Mouse (Mus musculus) heart, adult 2 months (tissue): ENCODE measurements around the gene Ttc12. TPM values are rescaled to one million over a fixed set of nuclear protein-coding genes. Genes with fewer than 3 reads are reported as not detected.

Experiments used
- DNase-seq, 2 experiments: peaks; one replicate each; pipeline ENCODE4 v3.0.0; 2021
- H3K27ac ChIP-seq: fragments of 200-600 bp; 2 replicates; pipeline ENCODE4 v1.8.1; 2022
- H3K27me3 ChIP-seq: fragments of 200-500 bp; 2 replicates; pipeline ENCODE4 v1.6.1; 2012; ENCODE audit warnings: mild to moderate bottlenecking, low read length, inconsistent platforms, mixed read lengths; ENCODE audit not compliant: control insufficient read depth, insufficient read depth
- H3K36me3 ChIP-seq: fragments of 200-500 bp; 2 replicates; pipeline ENCODE4 v1.6.1; 2012; ENCODE audit warnings: low read length, inconsistent platforms; ENCODE audit not compliant: control insufficient read depth, insufficient read depth
- H3K4me1 ChIP-seq: fragments of 200-500 bp; 2 replicates; pipeline ENCODE4 v1.6.1; 2011; ENCODE audit warnings: low read length; ENCODE audit not compliant: control insufficient read depth, insufficient read depth
- H3K4me3 ChIP-seq: fragments of 200-600 bp; 2 replicates; pipeline ENCODE4 v1.8.1; 2022
- H3K79me2 ChIP-seq: fragments of 200-500 bp; replicated peaks from 2 replicates; pipeline ENCODE4 v1.6.1; 2012; ENCODE audit warnings: mild to moderate bottlenecking, inconsistent platforms, low read length, moderate library complexity, mixed read lengths; ENCODE audit not compliant: control insufficient read depth, insufficient read depth
- H3K9ac ChIP-seq: fragments of 200-500 bp; 2 replicates; pipeline ENCODE4 v1.6.1; 2012; ENCODE audit warnings: low read depth, mild to moderate bottlenecking, control low read depth, inconsistent platforms, low read length, mixed read lengths
- CTCF ChIP-seq: fragments of 200-600 bp; IDR thresholded peaks from 2 replicates; pipeline ENCODE4 v1.8.1; 2022; ENCODE audit warnings: antibody characterized with exemption, mild to moderate bottlenecking, moderate library complexity
- EP300 ChIP-seq: fragments of 200-500 bp; IDR thresholded peaks from 2 replicates; pipeline ENCODE4 v1.6.1; 2011; ENCODE audit warnings: low read depth, low read length, control low read depth; ENCODE audit not compliant: insufficient read depth
- POLR2A ChIP-seq: fragments of 200-500 bp; IDR thresholded peaks from 2 replicates; pipeline ENCODE4 v1.6.1; 2011; ENCODE audit warnings: mild to moderate bottlenecking, low read depth, low read length, control low read depth; ENCODE audit not compliant: insufficient read depth
- WGBS: fragments of 180-500 bp; shearing (Covaris S2); methylation state at CpG from one replicate; pipeline ENCODE4 v1.1.7; 2018; 5-methylcytosine and 5-hydroxymethylcytosine counted together
- intact Hi-C: fragments of 180-260 bp; cut with DNase I; formaldehyde crosslinking; loops from one replicate; pipeline ENCODE4 v1.15.1; 2025
- polyA plus RNA-seq: library from polyadenylated mRNA; depleted of rRNA; stranded (reverse); fragments of >200 nt; gene quantifications from 2 replicates; pipeline ENCODE4 v1.2.3, GENCODE M21; 2012
- total RNA-seq, 2 experiments: library from RNA; stranded (reverse); gene quantifications; 2 replicates each; pipeline ENCODE4 v1.2.3; 2021

Gene Ttc12
- total and polyA plus RNA-seq, 3 experiments = 8.9 to 10.6 (median 9.5) TPM

- H3K27me3 ChIP-seq = no peaks in the 10 kb centered on the region
- no peaks in the 10 kb centered on the region for H3K36me3 ChIP-seq
- no peak for TF ChIP-seq EP300
- no peak for TF ChIP-seq POLR2A
- TF ChIP-seq CTCF = no peak
- H3K9ac ChIP-seq = no peak overlapping the region
- no peak for DNase-seq
- 76% methylated on average over 2 of the region's 2 CpGs for WGBS
- no peak overlapping the region for H3K27ac ChIP-seq
- intact Hi-C loops = no loop called here
- no peak overlapping the region for H3K4me3 ChIP-seq
- no peaks in the 10 kb centered on the region for H3K4me1 ChIP-seq
- H3K79me2 ChIP-seq = no peaks in the 10 kb centered on the region
Measured at GRCm38 (mm10) chr9:49514306-49514705, 28.3 kb upstream of the Ttc12 start.

GRCm38 (mm10) chr9:49510666-49511065, 24.6 kb upstream of the Ttc12 start:
- intact Hi-C loops = no loop called here
- TF ChIP-seq POLR2A = no peak
- no peak for TF ChIP-seq CTCF
- TF ChIP-seq EP300 = no peak
- Histone ChIP-seq H3K9ac (no peak overlapping the region), H3K27ac (no peak overlapping the region), H3K36me3 (no peaks in the 10 kb centered on the region), H3K4me3 (no peak overlapping the region), H3K27me3 (no peaks in the 10 kb centered on the region), H3K79me2 (no peaks in the 10 kb centered on the region), H3K4me1 (no peaks in the 10 kb centered on the region)
- WGBS = 96% methylated on average over 4 of the region's 4 CpGs
- no peak for DNase-seq

GRCm38 (mm10) chr9:49509628-49510027, 23.6 kb upstream of the Ttc12 start:
- TF ChIP-seq EP300 (no peak), POLR2A (no peak), CTCF (no peak)
- no peaks in the 10 kb centered on the region for H3K79me2 ChIP-seq
- H3K4me3 ChIP-seq = no peak overlapping the region
- WGBS = 93% methylated on average over 8 of the region's 8 CpGs
- no peaks in the 10 kb centered on the region for H3K36me3 ChIP-seq
- no peak overlapping the region for H3K27ac ChIP-seq
- H3K4me1 ChIP-seq = no peaks in the 10 kb centered on the region
- intact Hi-C loops = no loop called here
- no peaks in the 10 kb centered on the region for H3K27me3 ChIP-seq
- H3K9ac ChIP-seq = no peak overlapping the region
- DNase-seq = no peak

GRCm38 (mm10) chr9:49509094-49509493, 23.1 kb upstream of the Ttc12 start:
- no peak overlapping the region for H3K4me3 ChIP-seq
- TF ChIP-seq EP300 = no peak
- TF ChIP-seq CTCF = no peak
- TF ChIP-seq POLR2A = no peak
- DNase-seq = no peak
- H3K4me1 ChIP-seq = no peaks in the 10 kb centered on the region
- 92% methylated on average over 3 of the region's 3 CpGs for WGBS
- intact Hi-C loops = no loop called here
- no peak overlapping the region for H3K9ac ChIP-seq
- no peaks in the 10 kb centered on the region for H3K27me3 ChIP-seq
- no peaks in the 10 kb centered on the region for H3K79me2 ChIP-seq
- no peak overlapping the region for H3K27ac ChIP-seq
- no peaks in the 10 kb centered on the region for H3K36me3 ChIP-seq

GRCm38 (mm10) chr9:49507829-49508585, 22.0 kb upstream of the Ttc12 start:
- DNase-seq = no peak
- 69% methylated on average over 9 of the region's 9 CpGs for WGBS
- no peaks in the 10 kb centered on the region for H3K36me3 ChIP-seq
- intact Hi-C loops = no loop called here
- no peaks in the 10 kb centered on the region for H3K79me2 ChIP-seq
- no peaks in the 10 kb centered on the region for H3K4me1 ChIP-seq
- no peaks in the 10 kb centered on the region for H3K27me3 ChIP-seq
- H3K27ac ChIP-seq = no peak overlapping the region
- TF ChIP-seq POLR2A (no peak), CTCF (peak; percentile 7; the same call in 1 of the 2 replicates)
- H3K9ac ChIP-seq = no peak overlapping the region
- H3K4me3 ChIP-seq = no peak overlapping the region

- intact Hi-C loops = no loop called here
- Histone ChIP-seq H3K4me1 (no peaks in the 10 kb centered on the region), H3K4me3 (no peak overlapping the region), H3K79me2 (no peaks in the 10 kb centered on the region; the same call in 1 of the 2 replicates), H3K9ac (no peak overlapping the region), H3K27me3 (0 out of 2 replicates have a peak, but pooled peaks cover 2% of the 10 kb centered on the region), H3K27ac (no peak overlapping the region), H3K36me3 (no peaks in the 10 kb centered on the region)
- 63% methylated on average over 5 of the region's 5 CpGs for WGBS
- no peak for DNase-seq
- TF ChIP-seq EP300 (no peak), CTCF (no peak), POLR2A (no peak)
Measured at GRCm38 (mm10) chr9:49504658-49505057, 18.6 kb upstream of the Ttc12 start.
